Mouse (Mus musculus): ENCODE data around the gene Cd300ld5. TPM values are rescaled to one million over a fixed set of nuclear protein-coding genes. Genes with fewer than 3 reads are reported as not detected.

Gene Cd300ld5
- 0.68 and 1.7 TPM in 2 replicates for polyA plus RNA-seq (2012; rRNA removed)

GRCm38 (mm10) chr11:115037669-115038068 is at the start of gene Cd300ld5:
Gene Cd300ld5 (minus strand): TSS chr11:115037769.

DNA sequence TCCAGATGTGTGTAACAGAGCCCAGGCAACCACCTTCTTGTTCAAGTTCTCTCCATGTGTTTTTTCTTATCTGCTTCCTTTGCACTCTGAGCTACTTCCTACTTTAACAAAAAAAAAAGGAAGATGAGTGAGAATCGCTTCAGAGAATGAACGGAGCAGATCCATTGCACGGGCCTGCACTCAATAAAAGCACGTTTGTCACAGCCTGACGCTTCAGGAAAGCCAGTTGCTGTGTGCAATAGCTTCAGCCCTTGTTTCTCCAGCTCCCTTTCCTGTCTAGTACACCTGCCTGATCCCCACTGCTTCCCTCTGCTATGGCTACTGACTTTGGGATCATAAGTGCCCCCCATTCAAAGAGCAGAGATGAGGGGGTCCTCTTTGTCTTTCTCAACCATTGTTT is 24.5 kb upstream of the Cd300ld5 start, which contains the start of gene Cd300e:
Gene Cd300e (minus strand): TSS at position 101 of the 400 bp plus-strand sequence.

DNA sequence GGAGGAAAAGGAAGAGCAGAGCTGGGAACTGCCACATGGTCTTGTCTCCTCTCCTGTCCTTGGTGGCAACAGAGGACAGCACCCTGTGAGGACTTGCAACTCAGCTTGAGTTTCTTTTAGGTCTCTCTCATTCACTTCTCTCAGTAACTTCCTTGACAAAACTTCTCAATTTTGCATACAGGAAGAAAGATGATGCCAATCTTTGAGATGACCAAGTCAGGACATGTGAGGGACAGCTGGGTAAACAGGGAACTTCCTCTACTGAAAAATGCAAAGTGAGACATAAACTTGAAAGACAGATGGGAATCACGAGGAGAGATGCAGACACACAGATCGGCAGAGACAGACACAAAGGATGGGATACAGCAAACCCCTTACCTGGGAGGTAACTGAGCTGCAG is 10.7 kb upstream of the Cd300ld5 start, which contains the start of gene Cd300ld3:
Gene Cd300ld3 (minus strand): TSS at position 151 of the 400 bp plus-strand sequence.

GRCm38 (mm10) chr11:115026912-115027311 is 10.7 kb downstream of the Cd300ld5 start, which contains the start of gene Cd300ld4:
Gene Cd300ld4 (minus strand): TSS chr11:115027012.

GRCm38 (mm10) chr11:115016093-115016492 is 21.5 kb downstream of the Cd300ld5 start, which contains the start of gene Cd300ld2:
Gene Cd300ld2 (minus strand): TSS chr11:115016193.

DNA sequence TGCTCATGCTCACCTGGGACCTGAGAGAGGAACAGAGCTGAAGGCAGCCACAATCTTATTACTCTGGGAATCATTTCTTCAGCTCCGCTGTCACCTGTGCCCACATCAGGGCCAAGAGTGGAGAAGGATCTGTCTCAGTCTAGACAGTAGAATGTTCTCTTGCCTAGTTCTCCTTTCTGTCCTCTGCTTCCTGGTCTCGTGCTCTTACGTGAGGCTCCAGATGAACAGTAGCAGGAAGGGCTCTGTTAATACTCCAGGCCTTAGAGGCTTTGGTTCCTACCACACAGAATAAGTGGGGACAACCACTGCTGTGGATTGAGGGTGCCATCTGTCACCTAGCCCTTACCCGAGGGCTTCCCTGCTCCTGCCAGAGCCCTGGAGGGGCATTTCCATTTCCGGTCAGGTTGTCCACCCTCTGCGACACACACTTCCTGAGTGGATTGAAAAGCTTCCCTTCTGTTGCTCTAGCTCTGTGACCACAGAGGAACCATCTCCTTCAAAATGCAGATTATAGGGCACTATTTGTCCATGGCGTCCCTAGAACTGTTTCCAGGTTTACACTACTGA is 36.0 kb downstream of the Cd300ld5 start, which contains the start of gene Cd300c2:
Gene Cd300c2 (minus strand): TSS at position 407 of the 567 bp plus-strand sequence.

DNA sequence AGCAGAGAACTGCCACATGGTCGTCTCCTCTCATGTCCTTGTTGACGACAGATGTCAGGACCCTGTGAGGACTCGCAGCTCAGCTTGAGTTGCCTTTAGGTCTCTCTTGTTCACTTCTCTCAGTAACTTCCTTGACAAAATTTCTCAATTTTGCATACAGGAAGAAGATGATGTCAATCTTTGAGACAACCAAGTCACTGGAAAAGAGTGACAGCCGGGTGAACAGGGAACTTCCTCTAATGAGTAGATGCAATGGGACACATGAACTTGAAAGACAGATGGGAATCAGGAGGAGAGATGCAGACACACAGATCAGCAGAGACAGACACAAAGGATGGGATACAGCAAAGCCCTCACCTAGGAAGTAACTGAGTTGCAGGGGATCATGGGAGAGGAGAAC is 47.8 kb downstream of the Cd300ld5 start, which contains the start of gene Cd300ld:
Gene Cd300ld (minus strand): TSS at position 130 of the 400 bp plus-strand sequence.

Other genes with a start within 250 kb of the Cd300ld5 start
- 10.0 and 13.6 TPM in 2 replicates for gene Btbd17, start 241.8 kb downstream of the Cd300ld5 start, polyA plus RNA-seq (2012; rRNA removed)
- gene Gpr142, start 238.8 kb downstream of the Cd300ld5 start, polyA plus RNA-seq (2012; rRNA removed), result 1.4 and 1.6 TPM in 2 replicates
- 51.7 and 58.2 TPM in 2 replicates for gene Gprc5c, start 186.6 kb downstream of the Cd300ld5 start, polyA plus RNA-seq (2012; rRNA removed)
- gene Cd300a, start 147.7 kb downstream of the Cd300ld5 start, polyA plus RNA-seq (2012; rRNA removed), result 1.4 and 1.5 TPM in 2 replicates
- gene Cd300lb, start 103.4 kb downstream of the Cd300ld5 start, polyA plus RNA-seq (2012; rRNA removed), result 1.1 and 1.4 TPM in 2 replicates
- 0.36 TPM in 1 of 2 replicates, not detected in the other for gene Cd300c, start 68.6 kb downstream of the Cd300ld5 start, polyA plus RNA-seq (2012; rRNA removed)
- gene Cd300ld, start 47.8 kb downstream of the Cd300ld5 start, polyA plus RNA-seq (2012; rRNA removed), result 1.3 and 1.7 TPM in 2 replicates
- gene Cd300c2, start 35.9 kb downstream of the Cd300ld5 start, polyA plus RNA-seq (2012; rRNA removed), result 4.0 and 5.3 TPM in 2 replicates
- 0.28 TPM in 1 of 2 replicates, not detected in the other for gene Cd300ld2, start 21.6 kb downstream of the Cd300ld5 start, polyA plus RNA-seq (2012; rRNA removed)
- 1.4 and 1.7 TPM in 2 replicates for gene Cd300ld4, start 10.8 kb downstream of the Cd300ld5 start, polyA plus RNA-seq (2012; rRNA removed)
- gene Cd300ld3, start 10.6 kb upstream of the Cd300ld5 start, polyA plus RNA-seq (2012; rRNA removed), result 12.6 and 13.7 TPM in 2 replicates
- gene Cd300e, start 24.4 kb upstream of the Cd300ld5 start, polyA plus RNA-seq (2012; rRNA removed), result 0.25 and 0.31 TPM in 2 replicates
- gene Rab37, start 53.7 kb upstream of the Cd300ld5 start, polyA plus RNA-seq (2012; rRNA removed), result 2.0 and 2.7 TPM in 2 replicates
- 1.3 and 1.5 TPM in 2 replicates for gene Cd300lf, start 96.2 kb upstream of the Cd300ld5 start, polyA plus RNA-seq (2012; rRNA removed)
- 62.3 and 69.3 TPM in 2 replicates for gene Slc9a3r1, start 125.6 kb upstream of the Cd300ld5 start, polyA plus RNA-seq (2012; rRNA removed)
- gene Tmem104, start 149.7 kb upstream of the Cd300ld5 start, polyA plus RNA-seq (2012; rRNA removed), result 25.3 and 25.6 TPM in 2 replicates
- gene Nat9, start 150.1 kb upstream of the Cd300ld5 start, polyA plus RNA-seq (2012; rRNA removed), result 40.2 and 52.1 TPM in 2 replicates
- 14.8 and 16.5 TPM in 2 replicates for gene Grin2c, start 229.5 kb upstream of the Cd300ld5 start, polyA plus RNA-seq (2012; rRNA removed)
- 341 and 408 TPM in 2 replicates for gene Fdxr, start 239.3 kb upstream of the Cd300ld5 start, polyA plus RNA-seq (2012; rRNA removed)